Mouse (Mus musculus): Measurements from ENCODE around the gene Ms4a3.

The Ms4a3 gene

GRCm38 (mm10) chr19:11589205-11589604 lies 51.4 kb downstream of the Ms4a3 start:
- no peak for DNase-seq (ENCODE audit: low spot score)

All from urinary bladder, postnatal 14 days (tissue).